Mouse (Mus musculus): ENCODE data around the gene Srsf7. TPM values are rescaled to one million over a fixed set of nuclear protein-coding genes. Genes with fewer than 3 reads are reported as not detected.

Srsf7 gene
- polyA plus RNA-seq, 1 experiment, result 16.2 TPM

DNA sequence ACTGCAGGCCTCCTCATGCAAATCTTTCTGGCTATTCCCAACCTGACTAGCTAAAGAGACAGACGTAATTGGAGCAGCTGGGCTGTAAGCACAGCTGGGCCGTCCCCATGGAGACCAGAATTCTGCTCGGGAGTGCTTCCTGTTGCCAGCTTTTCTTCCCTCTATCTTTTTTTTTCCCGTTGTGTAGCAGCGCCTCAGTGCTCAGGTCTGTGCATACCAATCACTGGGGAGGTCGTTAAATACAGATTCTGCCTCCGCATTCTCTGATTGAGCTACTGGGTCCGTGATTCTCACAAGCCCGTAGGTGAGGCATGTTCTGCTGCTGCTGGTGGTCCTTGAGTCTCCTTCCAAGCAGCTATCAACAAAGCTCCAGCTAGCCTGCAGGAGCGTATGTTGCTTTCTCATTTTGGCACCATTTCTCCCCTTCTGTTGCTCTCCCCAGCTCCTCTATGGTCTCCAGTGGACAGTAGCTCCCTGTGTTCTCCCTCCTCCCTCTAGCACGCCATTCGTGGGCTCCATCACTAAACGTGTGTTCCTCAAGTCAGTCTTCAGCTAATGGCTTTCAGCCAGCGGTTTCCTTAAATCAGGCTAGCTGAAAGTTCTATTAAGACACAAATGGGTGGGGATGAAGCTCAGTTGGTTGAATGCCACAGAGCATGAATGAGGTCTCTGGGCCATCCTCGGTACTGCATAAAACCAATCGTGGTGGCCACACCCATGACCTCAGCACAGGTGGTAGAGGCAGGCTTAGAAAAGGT, 38.5 kb downstream of the Srsf7 start:
- H3K27ac ChIP-seq (ENCODE audit: insufficient read depth, low read depth, low read length), result no peak overlapping the region
- 53% methylated on average over 16 of the region's 16 CpGs for WGBS
- TF ChIP-seq CTCF (IDR thresholded peaks at IDR 0.05; ENCODE audit: extremely low read depth, insufficient read length, insufficient replicate concordance, low read depth, low read length) (no peak), POLR2A (IDR thresholded peaks at IDR 0.05; ENCODE audit: low read depth, low read length) (no peak)
- no peak overlapping the region for H3K4me3 ChIP-seq (ENCODE audit: low read depth, low read length)
- H3K27me3 ChIP-seq (ENCODE audit: control insufficient read depth, insufficient read depth, low read length), result no peaks in the 10 kb centered on the region
- no peaks in the 10 kb centered on the region for H3K36me3 ChIP-seq (ENCODE audit: control insufficient read depth, insufficient read depth, low read length)
- no peaks in the 10 kb centered on the region for H3K4me1 ChIP-seq (ENCODE audit: control insufficient read depth, insufficient read depth, insufficient read length, low read length)

DNA sequence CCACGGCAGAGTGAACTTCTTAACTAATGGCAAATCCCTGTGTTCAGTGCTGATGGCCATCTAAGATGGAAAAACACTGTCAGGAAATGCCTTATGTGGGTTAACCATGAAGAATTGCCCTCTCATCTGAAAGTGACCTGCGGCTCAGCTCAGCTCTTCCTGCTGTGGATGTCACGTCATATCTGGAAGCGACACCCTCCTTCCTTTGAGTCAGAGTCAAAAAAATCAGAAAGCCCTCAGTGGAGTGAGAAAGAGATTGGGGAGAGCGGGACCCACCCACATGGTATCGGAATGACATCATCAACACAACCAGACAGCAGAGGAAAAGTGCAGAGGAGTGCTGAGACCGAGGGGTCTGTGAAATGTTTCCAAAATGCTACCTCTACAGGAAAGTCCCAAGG, 39.3 kb downstream of the Srsf7 start:
- no peak for TF ChIP-seq CTCF (IDR thresholded peaks at IDR 0.05; ENCODE audit: extremely low read depth, insufficient read length, insufficient replicate concordance, low read depth, low read length)
- TF ChIP-seq POLR2A (IDR thresholded peaks at IDR 0.05; ENCODE audit: low read depth, low read length), result no peak
- Histone ChIP-seq H3K36me3 (ENCODE audit: control insufficient read depth, insufficient read depth, low read length) (no peaks in the 10 kb centered on the region), H3K27me3 (ENCODE audit: control insufficient read depth, insufficient read depth, low read length) (no peaks in the 10 kb centered on the region), H3K27ac (ENCODE audit: insufficient read depth, low read depth, low read length) (no peak overlapping the region), H3K4me1 (ENCODE audit: control insufficient read depth, insufficient read depth, insufficient read length, low read length) (no peaks in the 10 kb centered on the region), H3K4me3 (ENCODE audit: low read depth, low read length) (no peak overlapping the region)
- 67% methylated on average over 7 of the region's 7 CpGs for WGBS

DNA sequence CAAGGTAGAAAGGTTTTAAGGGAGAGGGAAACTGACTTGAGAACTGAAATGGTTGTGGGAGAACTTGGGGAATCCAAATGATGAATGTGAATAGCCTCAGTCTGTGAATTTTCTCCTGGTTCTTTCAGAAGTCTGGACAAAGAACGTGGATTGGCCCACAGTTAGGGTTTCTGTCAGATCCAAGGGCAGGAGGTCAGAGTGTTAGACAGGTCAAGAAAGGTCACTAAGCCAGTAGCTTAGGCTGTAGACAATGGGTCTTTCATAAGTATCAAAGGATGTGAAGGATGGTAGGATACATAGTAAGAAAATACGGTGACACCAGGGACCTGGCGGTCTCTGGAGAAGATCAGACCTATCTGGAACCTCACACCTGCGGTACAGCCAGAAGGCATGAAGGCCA, 39.7 kb downstream of the Srsf7 start:
- Histone ChIP-seq H3K27ac (ENCODE audit: insufficient read depth, low read depth, low read length) (no peak overlapping the region), H3K4me1 (ENCODE audit: control insufficient read depth, insufficient read depth, insufficient read length, low read length) (no peaks in the 10 kb centered on the region), H3K27me3 (ENCODE audit: control insufficient read depth, insufficient read depth, low read length) (no peaks in the 10 kb centered on the region), H3K36me3 (ENCODE audit: control insufficient read depth, insufficient read depth, low read length) (no peaks in the 10 kb centered on the region), H3K4me3 (ENCODE audit: low read depth, low read length) (no peak overlapping the region)
- TF ChIP-seq POLR2A (IDR thresholded peaks at IDR 0.05; ENCODE audit: low read depth, low read length) (no peak), CTCF (IDR thresholded peaks at IDR 0.05; ENCODE audit: extremely low read depth, insufficient read length, insufficient replicate concordance, low read depth, low read length) (no peak)
- 79% methylated on average over 4 of the region's 4 CpGs for WGBS

DNA sequence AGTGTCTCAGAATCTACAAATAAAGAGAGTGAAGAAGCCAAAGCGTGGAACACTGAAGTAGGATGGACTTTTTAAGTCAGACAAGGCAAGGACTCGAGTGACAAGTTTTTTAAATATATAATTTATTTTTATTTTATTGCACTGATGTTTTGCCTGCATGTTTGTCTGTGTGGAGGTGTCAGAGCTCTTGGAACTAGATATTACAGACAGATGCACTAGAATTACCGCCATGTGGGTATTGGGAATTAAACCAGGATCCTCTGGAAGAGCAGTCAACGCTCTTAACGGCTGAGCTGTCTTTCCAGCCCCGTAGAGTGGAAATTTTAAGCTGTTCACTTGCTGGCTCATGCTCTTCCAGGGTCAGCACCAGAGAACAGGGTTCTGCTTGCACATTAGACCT, 40.8 kb downstream of the Srsf7 start:
- H3K27ac ChIP-seq (ENCODE audit: insufficient read depth, low read depth, low read length), result no peak overlapping the region
- no peaks in the 10 kb centered on the region for H3K4me1 ChIP-seq (ENCODE audit: control insufficient read depth, insufficient read depth, insufficient read length, low read length)
- no peaks in the 10 kb centered on the region for H3K36me3 ChIP-seq (ENCODE audit: control insufficient read depth, insufficient read depth, low read length)
- H3K27me3 ChIP-seq (ENCODE audit: control insufficient read depth, insufficient read depth, low read length), result no peaks in the 10 kb centered on the region
- TF ChIP-seq CTCF (IDR thresholded peaks at IDR 0.05; ENCODE audit: extremely low read depth, insufficient read length, insufficient replicate concordance, low read depth, low read length), result no peak
- TF ChIP-seq POLR2A (IDR thresholded peaks at IDR 0.05; ENCODE audit: low read depth, low read length), result no peak
- 87% methylated on average over 6 of the region's 6 CpGs for WGBS
- no peak overlapping the region for H3K4me3 ChIP-seq (ENCODE audit: low read depth, low read length)

DNA sequence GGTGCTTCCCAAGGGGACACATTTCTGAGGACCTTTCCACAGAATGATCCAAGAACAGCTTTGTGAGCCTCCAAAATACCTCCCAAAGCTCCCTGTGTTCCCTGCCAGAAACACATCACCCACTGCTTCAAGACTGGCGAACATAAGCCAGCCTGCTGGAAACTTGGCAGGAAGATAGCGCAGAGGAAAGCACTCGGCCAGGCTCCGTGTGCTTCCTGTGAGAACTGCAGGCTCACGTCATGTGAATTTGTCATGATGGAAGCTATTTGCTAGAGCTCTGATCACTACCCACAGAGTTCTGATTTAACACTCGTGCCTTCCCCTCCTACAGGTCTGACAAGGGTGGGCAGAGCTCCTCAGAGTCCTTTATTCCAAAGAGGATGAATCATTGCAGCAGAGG, 41.4 kb downstream of the Srsf7 start:
- WGBS, result 72% methylated on average over 6 of the region's 6 CpGs
- Histone ChIP-seq H3K4me3 (ENCODE audit: low read depth, low read length) (no peak overlapping the region), H3K4me1 (ENCODE audit: control insufficient read depth, insufficient read depth, insufficient read length, low read length) (no peaks in the 10 kb centered on the region), H3K27me3 (ENCODE audit: control insufficient read depth, insufficient read depth, low read length) (no peaks in the 10 kb centered on the region), H3K27ac (ENCODE audit: insufficient read depth, low read depth, low read length) (no peak overlapping the region; the same call in 1 of the 2 replicates), H3K36me3 (ENCODE audit: control insufficient read depth, insufficient read depth, low read length) (no peaks in the 10 kb centered on the region)
- TF ChIP-seq CTCF (IDR thresholded peaks at IDR 0.05; ENCODE audit: extremely low read depth, insufficient read length, insufficient replicate concordance, low read depth, low read length) (no peak), POLR2A (IDR thresholded peaks at IDR 0.05; ENCODE audit: low read depth, low read length) (no peak)

DNA sequence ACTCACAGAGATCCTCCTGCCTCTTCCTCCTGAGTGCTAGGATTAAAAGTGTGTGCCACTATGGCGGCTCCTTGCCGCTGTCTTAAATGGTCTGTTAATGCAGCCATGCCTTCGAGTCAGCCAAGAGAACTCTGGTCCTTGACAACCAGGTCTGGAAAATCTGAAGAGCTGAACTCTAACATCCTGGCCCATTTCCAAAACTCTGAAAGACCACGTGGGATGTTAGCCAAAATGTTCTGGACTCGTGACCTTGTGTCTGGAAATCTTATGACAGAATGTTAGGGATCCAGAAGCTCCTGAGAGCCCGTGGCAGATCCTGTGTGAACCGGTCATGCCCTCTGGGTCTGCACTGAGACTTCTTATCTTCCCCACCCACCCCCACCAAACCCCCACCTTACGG, 43.1 kb downstream of the Srsf7 start:
- TF ChIP-seq POLR2A (IDR thresholded peaks at IDR 0.05; ENCODE audit: low read depth, low read length), result no peak
- no peak for TF ChIP-seq CTCF (IDR thresholded peaks at IDR 0.05; ENCODE audit: extremely low read depth, insufficient read length, insufficient replicate concordance, low read depth, low read length)

DNA sequence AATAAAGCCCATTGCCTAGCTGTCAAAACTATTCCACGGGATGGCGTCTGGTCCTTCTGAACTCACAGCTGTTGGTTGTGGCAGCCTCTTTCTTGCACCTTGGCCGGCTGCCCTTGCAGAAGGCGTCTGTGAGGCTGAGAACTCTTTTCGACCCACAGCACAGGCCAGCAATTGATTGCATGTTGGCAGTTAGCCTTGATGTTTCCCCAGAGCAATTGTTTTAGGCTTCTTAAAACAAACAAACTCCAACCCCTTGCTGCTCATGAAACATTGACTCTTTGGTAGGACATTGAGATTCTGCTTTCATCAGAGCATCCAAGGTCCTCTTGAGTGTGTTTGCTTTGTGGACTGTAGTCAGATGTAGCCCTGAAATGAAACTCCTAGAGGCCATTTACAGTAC, 46.7 kb downstream of the Srsf7 start:
- 11% methylated on average over 5 of the region's 5 CpGs for WGBS
- no peak for TF ChIP-seq CTCF (IDR thresholded peaks at IDR 0.05; ENCODE audit: extremely low read depth, insufficient read length, insufficient replicate concordance, low read depth, low read length)
- TF ChIP-seq POLR2A (IDR thresholded peaks at IDR 0.05; ENCODE audit: low read depth, low read length), result no peak
- no peak overlapping the region for H3K27ac ChIP-seq (ENCODE audit: insufficient read depth, low read depth, low read length)
- H3K36me3 ChIP-seq (ENCODE audit: control insufficient read depth, insufficient read depth, low read length), result no peaks in the 10 kb centered on the region
- H3K4me1 ChIP-seq (ENCODE audit: control insufficient read depth, insufficient read depth, insufficient read length, low read length), result no peaks in the 10 kb centered on the region
- no peak overlapping the region for H3K4me3 ChIP-seq (ENCODE audit: low read depth, low read length)
- H3K27me3 ChIP-seq (ENCODE audit: control insufficient read depth, insufficient read depth, low read length), result no peaks in the 10 kb centered on the region

More for the DNA sequence above, 43.1 kb downstream of the Srsf7 start:
- Histone ChIP-seq H3K27ac (ENCODE audit: insufficient read depth, low read depth, low read length) (no peak overlapping the region), H3K27me3 (ENCODE audit: control insufficient read depth, insufficient read depth, low read length) (no peaks in the 10 kb centered on the region), H3K4me3 (ENCODE audit: low read depth, low read length) (no peak overlapping the region), H3K36me3 (ENCODE audit: control insufficient read depth, insufficient read depth, low read length) (no peaks in the 10 kb centered on the region), H3K4me1 (ENCODE audit: control insufficient read depth, insufficient read depth, insufficient read length, low read length) (no peaks in the 10 kb centered on the region)
- 66% methylated on average over 8 of the region's 8 CpGs for WGBS
